Mouse (Mus musculus): Measurements from ENCODE around the gene Carns1.

DNA sequence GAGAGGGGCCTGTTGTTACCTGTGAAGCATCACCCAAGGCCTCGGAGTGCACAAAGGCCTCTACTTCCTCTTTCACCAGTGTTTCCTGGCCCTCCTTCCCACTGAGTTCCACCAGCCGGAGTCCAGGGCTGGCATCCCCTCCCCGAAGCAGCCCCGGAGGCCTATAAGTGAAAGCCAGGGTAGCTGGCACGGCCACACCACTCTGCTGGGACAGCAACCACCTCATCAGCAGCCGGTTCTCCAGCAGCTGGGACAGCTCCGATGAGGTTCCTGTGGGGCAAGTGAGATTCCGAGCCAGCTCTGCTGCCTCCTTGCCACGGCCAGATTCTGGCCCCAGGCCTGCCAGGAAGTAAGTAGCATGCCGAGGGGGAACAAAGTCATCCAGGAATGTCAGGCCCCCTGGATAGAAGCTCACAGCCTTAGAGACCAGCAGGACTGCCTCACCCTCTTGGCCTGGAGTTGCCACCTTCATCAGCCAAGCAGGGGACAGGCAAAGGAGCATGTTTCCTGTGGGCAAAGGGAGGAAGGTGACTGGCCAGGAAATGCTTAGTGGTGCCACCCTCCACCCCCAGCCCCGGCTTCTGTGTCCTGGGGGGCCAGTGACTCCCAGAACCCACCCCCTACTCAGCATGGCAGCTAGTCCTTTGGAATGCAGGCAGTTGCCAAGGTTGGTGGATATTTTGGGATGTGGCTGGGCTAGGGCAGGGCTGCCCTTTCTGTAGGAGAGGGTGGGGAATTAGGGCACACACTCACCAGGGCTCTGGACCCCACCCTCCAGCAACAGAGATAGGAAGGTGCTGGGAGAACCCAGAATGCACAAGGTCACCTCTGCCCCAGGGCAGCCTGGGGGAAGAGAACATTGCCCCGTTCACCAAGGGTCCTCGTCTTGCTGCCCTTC, 3.6 kb downstream of the Carns1 start:
- TF ChIP-seq POLR2A (IDR thresholded peaks at IDR 0.05; ENCODE audit: insufficient read depth, low read depth, low read length) (no peak), CTCF (IDR thresholded peaks at IDR 0.05; ENCODE audit: insufficient read depth, low read depth, low read length) (no peak)
